Mouse (Mus musculus): ENCODE data around the gene Relch.

Gene Relch

GRCm38 (mm10) chr1:105795705-105796104 lies 132.0 kb downstream of the Relch start:
- DNase-seq (ENCODE audit: extremely low spot score), result no peak

- no peak for DNase-seq (ENCODE audit: extremely low spot score)
Observed at GRCm38 (mm10) chr1:105800570-105800969, 136.9 kb downstream of the Relch start.

GRCm38 (mm10) chr1:105801252-105801651 lies 137.6 kb downstream of the Relch start:
- DNase-seq (ENCODE audit: extremely low spot score), result no peak

GRCm38 (mm10) chr1:105802941-105803340 lies 139.3 kb downstream of the Relch start:
- no peak for DNase-seq (ENCODE audit: extremely low spot score)

- DNase-seq (ENCODE audit: extremely low spot score), result no peak
Observed at GRCm38 (mm10) chr1:105804285-105804684, 140.6 kb downstream of the Relch start.

Data from embryo, embryonic 9.5 days (tissue).